Mouse (Mus musculus): ENCODE data around the gene B4galt2.

Gene B4galt2

GRCm38 (mm10) chr4:117836204-117836767 lies 47.0 kb downstream of the B4galt2 start:
- in situ Hi-C loops (cut with MseI, MboI), result loop anchor here in 1 of 2 experiments (10.0 kb wide), 1 partner anchor 249 kb away; no protein-coding TSS in a partner anchor

GRCm38 (mm10) chr4:117835531-117836111 lies 47.7 kb downstream of the B4galt2 start:
- in situ Hi-C loops (cut with MseI, MboI), result loop anchor here in 1 of 2 experiments (10.0 kb wide), 1 partner anchor 249 kb away; no protein-coding TSS in a partner anchor

- in situ Hi-C loops (cut with MseI, MboI), result loop anchor here (5.0 to 10.0 kb wide), 2 partner anchors 32 to 250 kb away; no protein-coding TSS in a partner anchor
These were observed 48.3 kb downstream of the B4galt2 start for GRCm38 (mm10) chr4:117834845-117835530.

- in situ Hi-C loops (cut with MseI, MboI), result loop anchor here (5.0 to 10.0 kb wide), 2 partner anchors 33 to 250 kb away; no protein-coding TSS in a partner anchor
These were observed 48.8 kb downstream of the B4galt2 start, which contains the start of gene Slc6a9 for GRCm38 (mm10) chr4:117834457-117834844. TSS of gene Slc6a9 (plus strand) at chr4:117834506.

- in situ Hi-C loops (cut with MseI, MboI), result loop anchor here (5.0 to 10.0 kb wide), 2 partner anchors 35 to 253 kb away; no protein-coding TSS in a partner anchor
These were observed 51.2 kb downstream of the B4galt2 start for GRCm38 (mm10) chr4:117831920-117832691.

GRCm38 (mm10) chr4:117831499-117831898 lies 51.8 kb downstream of the B4galt2 start:
- in situ Hi-C loops (cut with MseI, MboI), result loop anchor here (5.0 to 10.0 kb wide), 2 partner anchors 36 to 253 kb away; no protein-coding TSS in a partner anchor

GRCm38 (mm10) chr4:117830801-117831200 lies 52.5 kb downstream of the B4galt2 start:
- in situ Hi-C loops (cut with MseI, MboI), result loop anchor here (5.0 to 10.0 kb wide), 2 partner anchors 36 to 254 kb away; no protein-coding TSS in a partner anchor

GRCm38 (mm10) chr4:117830124-117830551 lies 53.1 kb downstream of the B4galt2 start:
- in situ Hi-C loops (cut with MseI, MboI), result loop anchor here (5.0 to 10.0 kb wide), 2 partner anchors 37 to 255 kb away; no protein-coding TSS in a partner anchor

GRCm38 (mm10) chr4:117829260-117830123 lies 53.8 kb downstream of the B4galt2 start:
- in situ Hi-C loops (cut with MseI, MboI), result loop anchor here (5.0 to 10.0 kb wide), 3 partner anchors 38 to 255 kb away; no protein-coding TSS in a partner anchor

GRCm38 (mm10) chr4:117828572-117829145 lies 54.6 kb downstream of the B4galt2 start:
- in situ Hi-C loops (cut with MseI, MboI), result loop anchor here in 1 of 2 experiments (10.0 kb wide), 1 partner anchor 246 kb away; no protein-coding TSS in a partner anchor

Data from mouse trophoblast stem cell (cell line).